ENCODE assay signal across 10 mouse cellular contexts in genomic region chr5:111667901-111668300, GRCm38 (mm10).
DNase-seq lines count a peak whose midpoint lies in the region; ATAC-seq and TF ChIP-seq lines count a peak whose summit lies in the region.
"Had no signal": no experiment of that assay in that cellular context is flagged by ENCODE, and none has a peak within 500 bp of the region (broad histone marks: within the 10 kb centered on the region; RNA-seq: fewer than 3 reads in every experiment).

No protein-coding gene starts in this region.

- no peak overlapping the region for H3K4me2 ChIP-seq in liver, embryonic 12.5 days
- no peak overlapping the region for H3K4me2 ChIP-seq in forebrain, embryonic 14.5 days (ENCODE audit: low read length)
- H3K4me2 ChIP-seq: heart, embryonic 13.5 days; liver, embryonic 13.5 days had no signal

- TF ChIP-seq CTCF in liver, adult 2 months (IDR thresholded peaks at IDR 0.05; ENCODE audit: low read depth, low read length), result 0 out of 2 replicates have a peak, but pooled peaks have one; percentile 36
- TF ChIP-seq CTCF in E14TG2a.4 (conservative IDR thresholded peaks at IDR 0.05; ENCODE audit: low read length), result peak; percentile 70
- 0 out of 2 replicates have a peak, but pooled peaks have one; percentile 9 for TF ChIP-seq CTCF in bone marrow, adult 2 months (IDR thresholded peaks at IDR 0.05; ENCODE audit: control insufficient read depth, insufficient read depth, low read length)

- no peak for ATAC-seq in liver, embryonic 12.5 days
- no peak for ATAC-seq in forebrain, embryonic 14.5 days
- no peak for ATAC-seq in megakaryocyte, adult 5-6 weeks (ENCODE audit: poor library complexity, severe bottlenecking)

- WGBS in liver, adult 2 months, result 72% methylated on average over 3 of the region's 3 CpGs
- 40% methylated on average over 3 of the region's 3 CpGs for WGBS in liver, embryonic 12.5 days (ENCODE audit: insufficient replicate concordance)
- WGBS in bone marrow, adult 2 months, result 49% methylated on average over 3 of the region's 3 CpGs
- 74% methylated on average over 3 of the region's 3 CpGs for WGBS in forebrain, embryonic 14.5 days

- H3K4me1 ChIP-seq in liver, adult 2 months (ENCODE audit: control insufficient read depth, insufficient read depth, low read length), result no peaks in the 10 kb centered on the region
- no peaks in the 10 kb centered on the region for H3K4me1 ChIP-seq in liver, embryonic 12.5 days
- H3K4me1 ChIP-seq in E14TG2a.4 (replicated peaks; ENCODE audit: low read depth, low read length), result peaks cover 47% of the 10 kb centered on the region
- H3K4me1 ChIP-seq in bone marrow, adult 2 months (ENCODE audit: control insufficient read depth, insufficient read depth, low read length), result no peaks in the 10 kb centered on the region
- H3K4me1 ChIP-seq in forebrain, embryonic 14.5 days (ENCODE audit: control insufficient read depth, insufficient read depth, low read length), result peaks cover 9% of the 10 kb centered on the region

- no peaks in the 10 kb centered on the region for H3K79me2 ChIP-seq in liver, adult 2 months (ENCODE audit: control insufficient read depth, insufficient read depth, low read length)

- H3K9me3 ChIP-seq in liver, embryonic 12.5 days (replicated peaks), result no peaks in the 10 kb centered on the region
- H3K9me3 ChIP-seq in E14TG2a.4 (ENCODE audit: low read length), result peaks cover 21% of the 10 kb centered on the region
- peaks cover 6% of the 10 kb centered on the region; the same call in 1 of the 2 replicates for H3K9me3 ChIP-seq in forebrain, embryonic 14.5 days (replicated peaks; ENCODE audit: control insufficient read depth, low read length)
- H3K9me3 ChIP-seq: liver, embryonic 13.5 days had no signal

- DNase-seq in liver, adult 2 months (ENCODE audit: extremely low read depth, low read depth, low spot score), result no peak
- peak; percentile 30 to 35 for DNase-seq in thymus, adult 18-20 months
- DNase-seq in forebrain, embryonic 14.5 days (ENCODE audit: low spot score), result no peak
- DNase-seq: layer of hippocampus, adult 9-11 months; liver, embryonic 13.5 days had no signal

- H3K27ac ChIP-seq in liver, adult 2 months (replicated peaks; ENCODE audit: insufficient read depth, low read depth, low read length), result no peak overlapping the region
- H3K27ac ChIP-seq in liver, embryonic 12.5 days, result no peak overlapping the region
- no peak overlapping the region for H3K27ac ChIP-seq in bone marrow, adult 2 months (ENCODE audit: control insufficient read depth, insufficient read depth, low read depth, low read length, poor library complexity)
- H3K27ac ChIP-seq in forebrain, embryonic 14.5 days (ENCODE audit: low read depth, low read length), result no peak overlapping the region
- H3K27ac ChIP-seq: heart, embryonic 13.5 days; liver, embryonic 13.5 days had no signal

- no peak overlapping the region for H3K9ac ChIP-seq in liver, adult 2 months (ENCODE audit: low read depth, low read length)
- H3K9ac ChIP-seq in liver, embryonic 12.5 days, result no peak overlapping the region
- no peak overlapping the region for H3K9ac ChIP-seq in forebrain, embryonic 14.5 days (ENCODE audit: low read length)
- H3K9ac ChIP-seq: heart, embryonic 13.5 days; liver, embryonic 13.5 days had no signal

- no peaks in the 10 kb centered on the region for H3K27me3 ChIP-seq in liver, adult 2 months (ENCODE audit: control insufficient read depth, insufficient read depth, low read length)
- peaks cover 5% of the 10 kb centered on the region; the same call in 1 of the 2 replicates for H3K27me3 ChIP-seq in liver, embryonic 12.5 days (replicated peaks)
- H3K27me3 ChIP-seq in E14TG2a.4 (ENCODE audit: insufficient read depth, low read length), result peaks cover 35% of the 10 kb centered on the region
- no peaks in the 10 kb centered on the region for H3K27me3 ChIP-seq in forebrain, embryonic 14.5 days (replicated peaks; ENCODE audit: control insufficient read depth, insufficient read depth, low read length)
- H3K27me3 ChIP-seq: liver, embryonic 13.5 days had no signal

- H3K36me3 ChIP-seq in liver, adult 2 months (ENCODE audit: control insufficient read depth, insufficient read depth, low read length), result no peaks in the 10 kb centered on the region
- H3K36me3 ChIP-seq in liver, embryonic 12.5 days, result no peaks in the 10 kb centered on the region
- H3K36me3 ChIP-seq in E14TG2a.4 (ENCODE audit: insufficient read depth, low read length), result no peaks in the 10 kb centered on the region
- no peaks in the 10 kb centered on the region for H3K36me3 ChIP-seq in forebrain, embryonic 14.5 days (ENCODE audit: control insufficient read depth, insufficient read depth, low read length)
- H3K36me3 ChIP-seq: heart, embryonic 13.5 days; liver, embryonic 13.5 days had no signal

- H3K4me3 ChIP-seq in liver, adult 2 months (ENCODE audit: insufficient read depth, low read depth, low read length), result no peak overlapping the region
- no peak overlapping the region for H3K4me3 ChIP-seq in liver, embryonic 12.5 days
- no peak overlapping the region for H3K4me3 ChIP-seq in E14TG2a.4 (replicated peaks; ENCODE audit: low read length)
- H3K4me3 ChIP-seq in bone marrow, adult 2 months (replicated peaks; ENCODE audit: control insufficient read depth, low read depth, low read length), result no peak overlapping the region
- H3K4me3 ChIP-seq in forebrain, embryonic 14.5 days (ENCODE audit: low read depth, low read length), result no peak overlapping the region
- H3K4me3 ChIP-seq: heart, embryonic 13.5 days; liver, embryonic 13.5 days had no signal

- no peak for TF ChIP-seq POLR2A in liver, adult 2 months (IDR thresholded peaks at IDR 0.05; ENCODE audit: extremely low read depth, insufficient read depth, low read length)
- no peak for TF ChIP-seq POLR2A in bone marrow, adult 2 months (IDR thresholded peaks at IDR 0.05; ENCODE audit: borderline replicate concordance, control insufficient read depth, low read depth, low read length)

Comparison
In these comparisons a context has a peak if more than half of its experiments do, and no peak if none do; other contexts are left out.
1. DNase-seq: peak in thymus, adult 18-20 months (2 of 2); none in liver, adult 2 months (single experiment) and forebrain, embryonic 14.5 days (single experiment).
2. CTCF ChIP-seq: peak in every context shown above with its lines; median percentile 70 in E14TG2a.4; 36 in liver, adult 2 months; 9 in bone marrow, adult 2 months.